Mouse (Mus musculus) liver, adult 2 months (tissue): ENCODE data around the gene Celf2. TPM values are rescaled to one million over a fixed set of nuclear protein-coding genes. Genes with fewer than 3 reads are reported as not detected.

Experiments used
- DNase-seq: peaks from one replicate; pipeline ENCODE4 v3.0.0-alpha.2; 2011; ENCODE audit warnings: low read depth, low spot score; ENCODE audit errors: extremely low read depth
- H3K27ac ChIP-seq: fragments of 200-500 bp; replicated peaks from 2 replicates; pipeline ENCODE4 v1.5.1; 2012; ENCODE audit warnings: low read depth, mild to moderate bottlenecking, control low read depth, inconsistent platforms, low read length; ENCODE audit not compliant: insufficient read depth
- H3K27me3 ChIP-seq: fragments of 200-500 bp; 2 replicates; pipeline ENCODE4 v1.6.1; 2012; ENCODE audit warnings: mild to moderate bottlenecking, moderate library complexity, low read length, inconsistent platforms; ENCODE audit not compliant: control insufficient read depth, insufficient read depth
- H3K36me3 ChIP-seq: fragments of 200-500 bp; 2 replicates; pipeline ENCODE4 v1.6.1; 2012; ENCODE audit warnings: low read length, inconsistent platforms; ENCODE audit not compliant: control insufficient read depth, insufficient read depth
- H3K4me1 ChIP-seq: fragments of 200-500 bp; 2 replicates; pipeline ENCODE4 v1.6.1; 2011; ENCODE audit warnings: low read length; ENCODE audit not compliant: control insufficient read depth, insufficient read depth
- H3K4me3 ChIP-seq: fragments of 200-500 bp; 2 replicates; pipeline ENCODE4 v1.5.1; 2011; ENCODE audit warnings: low read depth, mild to moderate bottlenecking, control low read depth, low read length, moderate library complexity; ENCODE audit not compliant: insufficient read depth
- H3K79me2 ChIP-seq: fragments of 200-500 bp; 2 replicates; pipeline ENCODE4 v1.6.1; 2012; ENCODE audit warnings: inconsistent platforms, mild to moderate bottlenecking, low read length, moderate library complexity; ENCODE audit not compliant: control insufficient read depth, insufficient read depth
- H3K9ac ChIP-seq: fragments of 200-500 bp; 2 replicates; pipeline ENCODE4 v1.6.1; 2012; ENCODE audit warnings: low read depth, mild to moderate bottlenecking, control low read depth, inconsistent platforms, low read length
- CTCF ChIP-seq: fragments of 200-500 bp; IDR thresholded peaks from 2 replicates; pipeline ENCODE4 v1.5.1; 2011; ENCODE audit warnings: low read depth, low read length, control low read depth
- POLR2A ChIP-seq: fragments of 200-500 bp; IDR thresholded peaks from 2 replicates; pipeline ENCODE4 v1.6.1; 2011; ENCODE audit warnings: low read length, control low read depth; ENCODE audit not compliant: insufficient read depth; ENCODE audit errors: extremely low read depth
- WGBS: fragments of 180-500 bp; shearing (Covaris S2); methylation state at CpG from one replicate; pipeline ENCODE4 v1.1.7; 2018; 5-methylcytosine and 5-hydroxymethylcytosine counted together
- polyA plus RNA-seq: library from polyadenylated mRNA; depleted of rRNA; stranded (reverse); fragments of >200 nt; gene quantifications from 2 replicates; pipeline ENCODE4 v1.2.3, GENCODE M21; 2012
- total RNA-seq: library from RNA; depleted of rRNA; stranded (reverse); fragments of >200 nt; gene quantifications from 2 replicates; pipeline ENCODE4 v1.2.3, GENCODE M21; 2014

The Celf2 gene
- total and polyA plus RNA-seq, 2 experiments: 2.9 to 4.7 TPM

- H3K27ac ChIP-seq: no peak overlapping the region
- no peak overlapping the region for H3K4me3 ChIP-seq
- WGBS: 71% methylated on average over 3 of the region's 3 CpGs
- H3K36me3 ChIP-seq: no peaks in the 10 kb centered on the region
- no peak for DNase-seq
- H3K79me2 ChIP-seq: no peaks in the 10 kb centered on the region
- TF ChIP-seq POLR2A (no peak), CTCF (no peak)
- H3K27me3 ChIP-seq: no peaks in the 10 kb centered on the region
- H3K9ac ChIP-seq: no peak overlapping the region
- H3K4me1 ChIP-seq: no peaks in the 10 kb centered on the region
Measured at GRCm38 (mm10) chr2:7115161-7115560, 394.2 kb downstream of the Celf2 start.

DNA sequence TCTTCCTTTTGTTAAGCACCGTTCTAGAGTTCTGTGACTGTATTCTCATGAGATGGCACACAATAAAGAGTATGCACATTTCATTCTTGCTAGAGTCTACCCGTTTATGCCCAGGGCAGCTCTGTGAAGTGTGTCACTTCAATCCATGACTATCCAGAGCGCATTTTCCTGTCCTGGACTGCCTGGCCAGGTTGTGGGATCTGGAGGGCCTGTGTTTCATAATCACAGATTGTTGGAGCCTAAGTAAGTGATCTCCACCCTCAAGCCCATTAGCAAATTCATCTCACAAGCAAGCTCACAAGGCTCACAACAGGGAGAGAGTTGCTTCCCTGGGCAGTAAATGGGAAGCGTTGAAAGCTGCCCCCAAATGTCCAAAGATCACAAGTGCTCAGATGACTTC lies 395.6 kb downstream of the Celf2 start:
- Histone ChIP-seq H3K27ac (no peak overlapping the region), H3K27me3 (no peaks in the 10 kb centered on the region), H3K4me3 (no peak overlapping the region), H3K9ac (no peak overlapping the region), H3K4me1 (no peaks in the 10 kb centered on the region), H3K36me3 (no peaks in the 10 kb centered on the region), H3K79me2 (no peaks in the 10 kb centered on the region)
- no peak for DNase-seq
- TF ChIP-seq CTCF (no peak), POLR2A (no peak)
- 82% methylated on average over 4 of the region's 4 CpGs for WGBS

DNA sequence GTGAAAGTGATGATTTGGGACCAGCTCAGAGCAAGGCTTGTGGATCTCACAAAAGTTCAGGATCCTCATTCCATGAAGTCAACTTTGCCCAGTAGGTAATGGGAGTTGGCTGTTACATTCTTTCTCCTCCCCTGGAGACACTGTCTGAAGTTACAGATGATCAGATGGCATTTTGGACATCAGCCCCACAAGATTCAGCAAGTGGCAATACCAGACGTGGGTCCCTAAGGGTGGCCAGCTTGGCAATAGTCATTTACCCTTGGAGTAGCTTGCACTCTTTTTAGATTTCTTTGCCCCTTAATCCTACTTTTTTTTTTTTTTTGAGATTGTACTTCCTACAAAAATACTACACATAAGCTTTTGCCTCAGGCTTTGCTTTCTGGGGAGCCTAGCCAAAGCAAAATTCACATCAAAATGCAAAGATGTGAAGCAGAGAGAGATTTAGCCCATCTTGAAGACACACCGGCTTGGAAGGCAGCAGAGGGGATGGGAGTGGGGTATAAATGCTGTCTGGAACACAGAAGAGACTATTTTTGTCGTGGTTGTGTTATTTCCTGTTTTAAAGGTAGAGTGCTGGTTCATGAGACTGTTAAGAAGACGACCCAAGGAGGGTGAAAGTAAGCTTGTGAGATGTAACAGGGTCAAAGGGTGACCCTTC lies 397.1 kb downstream of the Celf2 start:
- Histone ChIP-seq H3K4me3 (no peak overlapping the region), H3K27ac (no peak overlapping the region), H3K4me1 (no peaks in the 10 kb centered on the region), H3K79me2 (no peaks in the 10 kb centered on the region), H3K9ac (no peak overlapping the region), H3K36me3 (no peaks in the 10 kb centered on the region), H3K27me3 (no peaks in the 10 kb centered on the region)
- WGBS: 66% methylated on average over 4 of the region's 4 CpGs
- TF ChIP-seq CTCF (no peak), POLR2A (no peak)
- no peak for DNase-seq

GRCm38 (mm10) chr2:7093414-7093813 lies 415.9 kb downstream of the Celf2 start:
- Histone ChIP-seq H3K27ac (no peak overlapping the region), H3K4me1 (no peaks in the 10 kb centered on the region), H3K36me3 (no peaks in the 10 kb centered on the region), H3K27me3 (no peaks in the 10 kb centered on the region), H3K4me3 (no peak overlapping the region), H3K79me2 (no peaks in the 10 kb centered on the region), H3K9ac (no peak overlapping the region)
- no peak for DNase-seq
- no peak for TF ChIP-seq POLR2A
- no peak for TF ChIP-seq CTCF
- WGBS: 81% methylated on average over 3 of the region's 3 CpGs

GRCm38 (mm10) chr2:7092641-7093040 lies 416.7 kb downstream of the Celf2 start:
- 90% methylated on average over 5 of the region's 5 CpGs for WGBS
- DNase-seq: no peak

GRCm38 (mm10) chr2:7090496-7090895 lies 418.9 kb downstream of the Celf2 start:
- TF ChIP-seq POLR2A (no peak), CTCF (no peak)

More at GRCm38 (mm10) chr2:7092641-7093040, 416.7 kb downstream of the Celf2 start:
- Histone ChIP-seq H3K36me3 (no peaks in the 10 kb centered on the region), H3K9ac (no peak overlapping the region), H3K4me1 (no peaks in the 10 kb centered on the region), H3K27me3 (no peaks in the 10 kb centered on the region), H3K27ac (no peak overlapping the region), H3K79me2 (no peaks in the 10 kb centered on the region), H3K4me3 (no peak overlapping the region)
- no peak for TF ChIP-seq POLR2A

More at GRCm38 (mm10) chr2:7090496-7090895, 418.9 kb downstream of the Celf2 start:
- H3K4me1 ChIP-seq: no peaks in the 10 kb centered on the region
- H3K36me3 ChIP-seq: no peaks in the 10 kb centered on the region
- no peak for DNase-seq
- no peak overlapping the region for H3K27ac ChIP-seq
- no peaks in the 10 kb centered on the region for H3K79me2 ChIP-seq
- no peak overlapping the region for H3K9ac ChIP-seq
- 65% methylated on average over 1 of the region's 1 CpGs for WGBS
- H3K27me3 ChIP-seq: no peaks in the 10 kb centered on the region
- no peak overlapping the region for H3K4me3 ChIP-seq
